Mouse (Mus musculus) cerebellum, adult 11 months (tissue): ENCODE measurements around the gene Hlcs.

ENCODE experiments used
- DNase-seq: peaks from one replicate; pipeline ENCODE4 v3.0.0; 2022

Hlcs gene

DNA sequence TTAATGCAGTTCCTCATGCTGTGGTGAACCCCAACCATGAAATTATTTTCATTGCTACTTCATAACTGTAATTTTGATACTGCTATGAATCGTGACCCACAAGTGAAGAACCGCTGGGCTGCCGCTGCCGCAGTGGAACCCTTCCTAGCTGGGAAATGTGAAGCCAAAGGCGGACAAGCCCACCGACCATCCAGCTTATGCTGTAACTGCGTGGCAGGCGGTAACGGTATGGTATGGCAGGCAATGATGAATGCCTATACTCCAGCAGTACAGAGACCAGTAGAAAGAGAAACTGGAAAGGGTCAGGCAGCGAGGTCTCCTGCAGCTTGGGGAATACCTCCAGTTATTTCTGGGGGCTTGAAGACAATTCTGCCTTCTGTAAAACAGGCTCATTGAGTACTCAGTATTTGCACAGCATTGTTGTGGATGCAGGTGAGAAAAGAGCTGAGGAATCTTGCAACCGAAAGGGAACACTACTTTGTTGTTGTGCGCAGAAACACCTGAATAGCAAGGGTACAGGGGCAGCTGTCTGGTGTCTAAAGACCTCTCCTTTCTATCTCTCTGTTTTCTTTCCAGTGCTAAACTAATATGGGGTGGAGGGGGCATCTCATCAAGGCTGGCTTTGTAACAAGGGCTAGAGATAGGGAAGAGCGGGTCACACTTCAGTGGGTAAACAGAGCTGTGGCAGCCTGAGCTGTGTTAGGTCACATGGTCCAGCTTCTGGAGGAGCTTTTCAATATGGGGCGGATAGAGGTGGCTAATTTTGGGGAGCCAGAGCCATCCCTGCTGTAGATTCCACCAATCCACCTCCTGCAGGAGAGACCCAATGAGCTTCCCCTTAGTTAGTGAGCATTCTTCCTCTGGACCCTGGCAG is 224.3 kb downstream of the Hlcs start:
- DNase-seq = no peak

DNA sequence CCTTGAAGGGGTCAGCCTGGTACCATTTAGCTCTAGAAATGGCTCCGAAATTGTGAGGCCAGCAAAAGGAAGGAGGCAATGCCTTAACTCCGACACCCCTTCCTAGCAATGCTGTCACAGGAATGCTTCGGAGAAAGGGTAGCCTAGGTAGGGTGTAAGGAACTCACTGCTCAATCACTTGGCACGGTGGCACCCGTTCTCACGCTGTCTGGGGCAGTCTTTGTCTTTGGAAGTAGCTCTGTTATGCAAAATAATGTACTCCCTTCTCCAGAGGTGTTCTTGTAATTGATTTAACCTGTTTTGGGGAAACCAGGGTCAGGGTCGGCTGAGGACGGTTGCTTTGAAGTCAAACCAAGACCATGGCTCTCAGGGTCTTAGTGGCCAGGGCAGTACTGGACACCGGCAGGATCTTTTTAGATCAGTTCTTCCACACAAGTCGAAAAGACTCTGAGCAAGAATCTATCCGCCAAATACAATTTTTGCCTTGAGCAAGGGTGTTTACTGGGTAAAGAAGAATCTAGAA is 225.1 kb downstream of the Hlcs start:
- no peak for DNase-seq

GRCm38 (mm10) chr16:94087570-94088225 is 225.7 kb downstream of the Hlcs start:
- DNase-seq = no peak

GRCm38 (mm10) chr16:94086701-94087569 is 226.4 kb downstream of the Hlcs start:
- DNase-seq = no peak

- no peak for DNase-seq
Measured at GRCm38 (mm10) chr16:94085603-94086285, 227.6 kb downstream of the Hlcs start.

DNA sequence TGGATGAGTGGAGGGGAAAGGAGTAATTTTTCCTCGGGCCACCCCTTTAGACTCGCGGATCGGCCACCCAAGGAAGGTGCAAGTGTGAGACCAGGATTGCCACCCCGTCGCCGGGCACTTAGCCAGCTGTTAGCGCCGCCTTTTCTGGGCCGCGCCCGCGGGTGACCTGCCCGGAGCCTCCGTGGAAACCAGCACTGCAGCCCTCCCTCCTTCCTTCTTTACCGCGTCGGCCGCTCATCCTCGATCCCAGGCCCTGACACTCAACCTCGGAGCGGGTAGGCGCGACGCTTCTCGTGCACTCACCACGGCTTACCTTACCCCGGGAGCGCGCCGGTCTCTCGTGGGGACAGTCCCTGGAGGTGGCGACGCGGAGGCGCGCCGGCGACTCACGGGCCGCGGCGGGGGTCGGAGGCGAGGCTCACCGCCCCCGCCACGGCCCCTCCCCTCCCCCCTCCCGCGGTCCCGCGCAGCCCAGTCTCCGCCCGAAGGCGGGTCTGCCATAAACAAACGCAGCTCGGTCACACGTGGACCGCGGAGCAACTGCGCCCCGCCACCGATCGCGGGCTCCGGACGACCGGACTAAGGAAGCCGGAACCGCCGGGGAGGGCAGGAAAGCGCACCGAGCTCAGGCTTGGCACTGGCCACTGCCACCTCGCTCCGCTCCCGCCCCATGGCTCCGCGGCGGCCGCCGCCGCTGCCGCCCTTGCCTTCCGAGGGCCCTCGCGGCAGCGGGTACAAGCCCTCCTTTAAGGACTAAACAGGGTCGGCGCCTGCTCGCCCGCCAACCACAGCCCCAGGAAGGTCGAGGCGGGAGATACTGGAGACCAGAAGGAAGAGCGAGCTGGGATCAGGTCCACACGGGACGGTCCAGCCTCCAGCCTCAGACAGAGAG is 228.4 kb downstream of the Hlcs start, which contains the start of gene Sim2:
Sim2 (plus strand) TSS at position 221 of the 892 bp plus-strand sequence.
- no peak for DNase-seq

DNA sequence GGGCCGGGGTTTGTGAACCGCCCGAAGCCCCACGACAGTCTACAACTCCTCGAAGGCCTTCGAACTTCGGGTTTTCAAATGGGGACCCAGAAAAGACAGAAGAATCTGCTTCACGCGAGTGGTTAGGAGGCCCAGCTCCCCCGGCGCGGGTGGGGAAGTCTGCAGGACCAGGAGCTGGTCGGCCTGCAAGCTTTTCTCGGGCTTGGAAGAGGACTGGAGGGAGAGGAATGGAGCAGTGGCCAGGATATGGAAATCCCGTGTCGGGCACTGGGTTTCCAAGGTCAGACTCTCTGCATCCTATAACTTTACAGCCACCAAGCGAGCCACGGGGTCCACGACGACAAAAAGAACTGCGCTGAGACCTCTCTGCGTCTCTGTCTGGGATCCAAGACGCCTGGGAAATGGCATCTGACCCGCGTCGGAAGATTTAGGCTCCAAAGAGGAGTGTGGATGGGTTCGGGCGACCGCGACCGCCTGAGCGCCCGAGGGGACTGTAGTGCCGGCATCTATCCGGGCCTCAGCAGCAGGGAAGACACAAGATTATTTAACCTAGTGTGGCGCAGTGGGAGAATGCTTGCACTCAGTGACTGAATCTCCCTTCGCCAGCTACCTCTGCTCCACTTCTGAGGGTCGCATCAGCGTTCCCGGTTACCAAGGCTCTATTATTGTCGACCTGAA is 229.4 kb downstream of the Hlcs start:
- DNase-seq = no peak

DNA sequence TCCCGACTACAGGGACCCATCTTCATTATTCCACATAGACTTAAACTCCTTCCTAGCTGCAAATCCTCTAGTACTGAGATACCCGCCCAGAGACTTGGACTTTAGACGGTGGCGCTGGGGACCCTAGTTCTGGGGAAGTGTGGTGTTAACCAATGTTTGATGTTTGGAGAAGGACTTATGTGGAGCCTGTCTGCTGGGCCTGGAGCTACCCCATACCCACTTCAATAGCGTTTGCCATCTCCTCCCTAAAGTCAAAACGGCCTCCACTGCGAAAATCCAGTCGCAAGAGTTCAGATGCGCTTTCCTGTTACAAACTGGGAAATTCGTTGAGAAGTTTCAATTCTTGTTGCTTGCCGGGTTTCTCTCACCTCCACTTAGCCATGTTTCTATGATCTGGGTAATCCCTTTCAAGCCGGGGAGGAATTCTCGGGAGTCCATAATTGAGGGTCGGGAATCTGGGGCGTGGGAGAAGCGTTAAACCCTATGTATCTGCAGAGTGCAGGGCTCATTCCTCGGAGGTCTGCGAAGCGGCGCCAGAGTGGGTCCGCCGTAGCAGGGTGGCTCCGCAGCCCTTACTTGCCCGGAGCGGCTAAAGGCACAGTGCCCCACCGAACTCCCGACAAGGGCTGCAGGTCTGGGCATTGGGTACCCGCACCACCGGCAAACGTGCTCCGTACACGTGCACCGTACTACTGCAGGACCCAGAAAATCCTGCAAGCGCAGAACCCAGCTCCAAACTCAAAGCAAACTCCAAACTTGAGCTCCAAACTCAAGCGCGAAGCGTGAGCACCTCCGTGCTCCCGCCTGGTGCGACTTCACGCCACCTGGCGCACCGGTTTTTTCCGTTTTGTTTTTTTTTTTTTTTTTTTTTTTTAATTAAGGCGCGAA is 230.2 kb downstream of the Hlcs start:
- DNase-seq = no peak

DNA sequence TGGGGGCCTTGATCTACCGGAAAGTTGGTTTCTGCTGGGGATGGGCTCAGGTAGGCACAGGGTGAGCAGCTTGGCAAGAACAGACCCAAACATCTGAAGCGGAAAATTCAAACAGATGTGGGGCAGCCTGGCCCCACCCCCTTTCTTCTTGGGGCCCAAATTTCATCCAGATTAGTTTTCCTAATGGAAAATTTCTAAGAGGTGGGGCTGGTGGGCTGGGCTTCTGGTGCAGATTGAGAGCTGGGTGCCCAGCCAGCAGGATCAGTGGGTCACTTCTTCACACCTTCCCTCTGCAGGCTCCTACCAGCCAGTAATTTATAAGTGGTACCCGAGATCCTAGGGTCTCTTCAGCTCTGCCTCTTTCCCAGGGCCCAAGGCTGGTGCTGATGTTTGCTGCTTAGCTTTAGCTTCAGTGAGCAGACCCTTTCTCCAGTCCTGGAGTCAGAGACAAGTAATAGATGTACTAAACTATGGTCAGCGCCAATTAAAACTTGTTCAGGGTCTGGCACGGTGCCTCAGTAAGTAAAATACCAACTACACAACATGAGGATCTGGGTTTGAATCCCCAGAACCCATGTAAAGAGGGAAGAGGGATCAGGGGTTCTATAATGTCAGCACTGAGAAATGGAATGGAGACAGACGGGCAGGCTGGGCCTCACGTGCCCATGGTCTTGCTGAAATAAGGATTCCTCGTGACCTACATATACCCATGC is 231.2 kb downstream of the Hlcs start:
- DNase-seq = no peak

DNA sequence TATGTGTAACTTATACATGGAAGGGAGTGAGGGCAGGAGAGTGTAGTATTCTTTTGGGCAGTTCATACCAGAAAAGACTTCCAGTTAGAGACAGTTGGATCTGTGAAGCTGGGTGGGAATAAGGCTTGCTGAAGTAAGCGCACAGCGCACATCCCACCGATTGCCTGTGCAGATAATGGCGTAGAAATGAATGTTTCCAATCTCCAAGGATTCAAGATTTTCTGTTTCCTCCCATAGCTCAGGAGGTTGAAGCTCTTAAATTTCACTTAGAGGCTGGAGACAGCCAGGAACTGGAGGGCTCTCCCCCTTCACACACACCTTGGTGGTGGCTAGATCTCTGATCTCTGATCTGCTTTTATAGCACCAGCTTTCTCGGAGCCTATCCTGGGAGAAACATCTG is 231.8 kb downstream of the Hlcs start:
- no peak for DNase-seq

DNA sequence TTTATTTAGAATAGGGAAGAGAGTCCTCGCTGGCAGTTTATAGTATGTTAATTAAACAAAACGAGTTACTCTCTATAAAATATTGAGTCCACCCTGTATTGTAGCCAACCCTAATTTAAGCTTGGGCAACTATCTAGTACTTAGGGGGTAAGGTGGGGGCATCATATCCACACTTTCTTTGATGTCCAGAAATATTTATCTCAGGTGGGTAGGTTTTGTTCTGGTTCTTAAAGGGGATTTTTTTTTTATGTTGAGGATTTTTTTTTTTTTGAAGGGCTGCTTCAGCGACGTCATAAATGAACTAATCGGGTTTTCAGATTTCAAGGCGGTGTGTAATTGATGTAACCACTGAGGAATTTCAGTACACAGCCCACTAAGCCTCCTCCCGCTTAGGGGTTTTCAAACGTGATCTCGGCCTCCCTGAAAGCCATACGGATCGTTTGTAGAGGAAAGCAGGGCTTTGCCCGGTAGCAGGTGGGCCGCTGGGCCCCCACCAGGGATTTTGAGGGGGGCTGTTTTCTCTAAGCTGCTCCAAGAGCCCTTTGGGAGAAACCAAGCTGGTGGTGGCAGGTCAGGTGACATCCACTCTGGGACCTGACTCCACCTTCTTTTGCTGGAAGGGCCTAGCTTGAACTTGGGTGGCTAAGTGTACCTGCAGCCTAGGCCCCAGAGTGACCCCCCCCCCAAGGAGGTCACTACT is 233.4 kb downstream of the Hlcs start:
- DNase-seq = no peak

DNA sequence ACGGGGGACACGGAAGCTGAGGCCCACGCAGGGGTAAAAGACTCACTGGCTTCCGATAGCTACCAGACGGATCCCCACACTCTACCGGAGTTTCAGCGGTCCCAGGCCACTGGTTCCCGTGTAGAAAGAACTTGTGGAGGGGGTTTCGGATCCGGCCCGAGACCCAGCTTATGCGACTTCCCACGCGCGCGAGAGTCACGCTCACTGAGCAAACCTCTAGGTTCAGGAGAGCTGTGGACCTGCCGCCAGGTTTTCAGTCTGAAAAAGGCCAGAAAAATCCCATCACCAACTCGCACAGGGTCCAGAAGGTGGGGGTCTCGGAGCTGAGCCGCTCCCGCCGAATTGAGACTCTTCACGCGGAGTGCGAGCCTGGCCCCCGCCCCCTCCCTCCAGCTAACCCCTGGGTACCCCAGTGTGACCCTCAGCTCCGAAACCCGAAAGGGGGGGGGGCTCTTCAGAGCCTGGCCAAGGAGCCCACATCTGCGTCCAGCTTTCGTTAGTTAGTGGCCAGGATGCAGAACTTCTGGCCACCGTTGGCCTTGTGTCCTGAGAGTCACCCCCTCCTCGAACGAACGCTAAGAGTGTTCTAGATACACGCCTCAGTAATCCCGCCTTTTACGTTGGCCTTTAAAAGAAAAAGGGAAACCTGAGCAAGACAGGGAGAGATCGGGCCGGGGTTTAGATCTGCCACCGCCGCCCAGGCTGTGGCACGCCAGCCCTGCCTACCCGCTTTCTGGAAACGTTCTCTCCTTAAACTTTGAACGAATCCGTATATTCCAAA is 234.1 kb downstream of the Hlcs start:
- DNase-seq = no peak
